Mouse (Mus musculus): ENCODE measurements around the gene Kif3a. TPM values are rescaled to one million over a fixed set of nuclear protein-coding genes. Genes with fewer than 3 reads are reported as not detected.

Kif3a gene
- polyA plus RNA-seq, 1 experiment from 2014 or later = 69.4 TPM

DNA sequence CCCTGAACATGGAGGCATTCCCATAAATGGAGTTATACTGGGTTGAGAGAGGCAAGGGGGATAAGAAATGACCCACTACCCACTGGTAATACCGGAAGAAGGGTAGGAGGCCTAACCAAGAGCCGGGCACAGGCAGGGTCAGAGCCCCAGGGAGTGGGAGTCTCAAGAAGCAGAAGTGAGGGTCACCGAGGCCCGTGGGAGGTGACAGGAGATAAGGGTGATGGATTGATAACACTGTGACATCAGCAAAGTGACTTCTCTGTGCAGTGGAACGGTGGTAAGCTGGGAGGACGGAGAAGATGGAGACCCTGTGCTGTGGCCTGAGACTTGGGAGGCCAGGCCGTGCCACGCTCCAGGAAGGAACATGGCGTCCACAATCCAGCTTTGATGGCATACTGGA is 56.4 kb downstream of the Kif3a start:
- no peaks in the 10 kb centered on the region for H3K9me3 ChIP-seq (replicated peaks)
- no peak for DNase-seq (ENCODE audit: low spot score)
- no peak overlapping the region for H3K4me3 ChIP-seq
- H3K4me1 ChIP-seq = 0 out of 2 replicates have a peak, but pooled peaks cover 8% of the 10 kb centered on the region
- H3K36me3 ChIP-seq = no peaks in the 10 kb centered on the region
- H3K27ac ChIP-seq = no peak overlapping the region
- 81% methylated on average over 9 of the region's 9 CpGs for WGBS
- H3K27me3 ChIP-seq (ENCODE audit: low read depth, poor library complexity, severe bottlenecking) = no peaks in the 10 kb centered on the region

DNA sequence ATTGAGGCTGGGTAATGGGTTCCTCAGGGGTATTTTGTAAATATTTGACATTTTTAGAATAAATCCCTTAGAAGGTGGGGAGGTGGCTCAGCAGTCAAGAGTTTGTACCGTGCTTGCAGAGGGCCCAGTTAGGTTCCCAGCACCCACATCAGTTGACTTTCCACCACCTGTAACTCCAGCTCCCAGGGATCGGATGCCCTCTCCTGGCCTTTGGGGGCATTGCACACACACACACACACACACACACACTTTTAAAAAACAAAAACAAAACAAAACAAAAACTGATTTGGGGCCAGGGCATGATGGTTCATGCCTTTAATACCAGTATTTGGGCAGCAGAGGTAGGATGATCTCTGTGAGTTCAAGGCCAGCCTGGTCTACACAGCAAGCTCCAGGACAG is 56.9 kb downstream of the Kif3a start:
- Histone ChIP-seq H3K27me3 (ENCODE audit: low read depth, poor library complexity, severe bottlenecking) (no peaks in the 10 kb centered on the region), H3K9me3 (replicated peaks) (no peaks in the 10 kb centered on the region), H3K36me3 (no peaks in the 10 kb centered on the region), H3K4me3 (no peak overlapping the region), H3K27ac (no peak overlapping the region), H3K4me1 (0 out of 2 replicates have a peak, but pooled peaks cover 8% of the 10 kb centered on the region)
- 89% methylated on average over 2 of the region's 2 CpGs for WGBS
- DNase-seq (ENCODE audit: low spot score) = no peak

DNA sequence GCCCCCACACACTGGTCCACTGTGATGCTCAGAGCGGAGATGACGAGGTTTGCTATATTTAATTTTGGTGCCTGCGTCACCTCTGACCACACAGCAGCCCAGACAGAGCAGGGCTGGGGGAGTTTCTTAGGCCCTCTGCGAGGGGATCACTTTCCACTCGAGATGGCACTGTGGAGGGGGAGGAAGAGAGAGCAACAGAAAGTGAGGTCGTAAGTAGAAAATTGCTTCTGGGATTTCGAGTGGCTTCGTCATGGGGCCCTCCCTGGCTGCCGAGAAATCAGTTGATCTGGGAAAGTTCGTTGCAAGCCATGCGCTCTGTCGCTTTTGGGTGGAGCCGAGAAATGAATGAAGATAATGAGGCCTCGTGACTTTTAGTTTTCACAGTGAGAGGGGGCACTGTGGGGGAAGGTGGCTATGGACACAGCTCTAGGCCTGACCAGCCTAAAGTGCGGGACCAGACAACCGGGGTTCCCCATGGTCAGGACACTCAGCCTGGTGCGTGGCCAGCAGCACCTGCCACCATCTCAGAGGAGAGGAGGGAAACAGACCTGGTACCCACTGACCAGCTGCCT is 59.7 kb downstream of the Kif3a start:
- Histone ChIP-seq H3K36me3 (no peaks in the 10 kb centered on the region), H3K4me1 (0 out of 2 replicates have a peak, but pooled peaks cover 8% of the 10 kb centered on the region), H3K27me3 (ENCODE audit: low read depth, poor library complexity, severe bottlenecking) (no peaks in the 10 kb centered on the region), H3K9me3 (replicated peaks) (no peaks in the 10 kb centered on the region), H3K27ac (no peak overlapping the region), H3K4me3 (no peak overlapping the region)
- WGBS = 78% methylated on average over 17 of the region's 17 CpGs
- no peak for DNase-seq (ENCODE audit: low spot score)

DNA sequence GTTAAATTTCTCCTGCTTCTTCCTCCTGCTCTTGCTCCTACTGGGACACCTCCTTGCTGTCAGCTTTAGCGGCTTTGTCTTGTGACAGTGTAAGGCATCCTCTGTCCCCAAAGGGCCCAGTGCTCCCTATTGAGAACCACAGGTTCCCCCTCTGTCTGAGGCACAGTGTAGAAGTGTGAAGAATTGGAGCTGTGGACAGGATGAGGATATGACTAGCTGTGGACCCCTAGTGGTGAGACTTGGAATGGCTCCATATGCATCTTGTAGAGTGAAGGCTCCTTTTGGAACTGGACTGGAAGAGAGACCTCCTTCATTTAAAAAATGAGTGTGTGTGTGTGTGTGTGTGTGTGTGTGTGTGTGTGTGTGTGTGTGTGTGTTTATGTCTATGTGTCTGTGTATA is 60.7 kb downstream of the Kif3a start:
- Histone ChIP-seq H3K4me1 (0 out of 2 replicates have a peak, but pooled peaks cover 8% of the 10 kb centered on the region), H3K36me3 (no peaks in the 10 kb centered on the region), H3K4me3 (no peak overlapping the region), H3K27ac (no peak overlapping the region), H3K27me3 (ENCODE audit: low read depth, poor library complexity, severe bottlenecking) (no peaks in the 10 kb centered on the region), H3K9me3 (replicated peaks) (no peaks in the 10 kb centered on the region)
- DNase-seq (ENCODE audit: low spot score) = peak; percentile 80
- 15% methylated on average over 1 of the region's 1 CpGs for WGBS

DNA sequence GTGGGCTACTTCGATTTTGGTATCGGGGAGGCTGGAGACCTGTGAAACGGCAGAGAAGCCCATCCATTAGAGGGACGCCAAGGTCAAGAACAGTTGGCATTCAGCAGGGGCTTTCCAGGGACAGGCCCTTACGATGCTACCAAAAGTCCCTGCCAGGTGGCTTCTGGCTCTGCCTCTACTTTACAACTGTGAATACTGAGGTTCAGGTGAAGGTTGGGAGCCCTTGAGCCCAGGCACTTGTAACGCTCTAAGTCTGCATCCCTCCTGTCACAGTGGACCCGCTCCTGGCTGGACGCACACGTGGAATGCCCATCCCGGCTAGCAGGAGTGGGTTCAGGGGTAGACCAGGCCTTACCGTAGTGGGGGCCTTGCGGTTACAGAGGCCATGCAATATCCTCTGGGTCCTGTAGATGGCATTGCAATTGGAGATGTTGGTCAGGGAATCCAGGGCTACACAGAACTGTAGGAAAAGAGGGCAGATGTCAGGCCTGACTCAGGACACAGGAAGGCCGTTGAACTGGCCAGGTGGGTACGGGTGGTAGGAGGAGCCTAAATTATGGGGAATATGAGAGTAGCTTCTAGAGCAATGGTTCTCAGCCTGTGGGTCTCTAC is 65.0 kb downstream of the Kif3a start:
- no peaks in the 10 kb centered on the region for H3K9me3 ChIP-seq (replicated peaks)
- peaks cover 25% of the 10 kb centered on the region for H3K4me1 ChIP-seq
- peaks cover 35% of the 10 kb centered on the region for H3K27me3 ChIP-seq (ENCODE audit: low read depth, poor library complexity, severe bottlenecking)
- no peak overlapping the region for H3K27ac ChIP-seq
- H3K36me3 ChIP-seq = no peaks in the 10 kb centered on the region
- peak; percentile 40 for DNase-seq (ENCODE audit: low spot score)
- H3K4me3 ChIP-seq = no peak overlapping the region
- 76% methylated on average over 14 of the region's 14 CpGs for WGBS

DNA sequence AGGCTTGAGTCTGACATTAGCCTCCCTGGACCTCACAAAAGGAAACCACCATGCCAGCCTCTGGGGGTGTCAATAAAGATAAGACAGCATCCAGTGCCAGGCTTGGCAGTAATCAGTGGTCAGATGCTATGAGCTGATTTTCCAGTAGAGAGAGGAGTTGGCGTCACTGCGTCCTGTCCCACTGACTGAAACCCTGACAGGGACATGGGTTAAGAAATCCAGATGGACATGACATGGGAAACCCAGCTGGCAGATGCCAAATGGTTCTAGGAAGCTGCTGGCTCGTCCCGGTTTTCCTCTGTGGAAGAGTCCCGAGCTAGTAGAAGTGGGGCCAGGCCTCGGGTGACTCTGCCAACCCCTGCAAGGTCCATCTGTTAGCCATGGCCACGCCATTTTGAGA is 66.5 kb downstream of the Kif3a start:
- Histone ChIP-seq H3K27me3 (ENCODE audit: low read depth, poor library complexity, severe bottlenecking) (peaks cover 40% of the 10 kb centered on the region), H3K4me1 (peaks cover 28% of the 10 kb centered on the region), H3K9me3 (replicated peaks) (no peaks in the 10 kb centered on the region), H3K4me3 (no peak overlapping the region), H3K36me3 (no peaks in the 10 kb centered on the region), H3K27ac (no peak overlapping the region)
- 89% methylated on average over 7 of the region's 7 CpGs for WGBS
- no peak for DNase-seq (ENCODE audit: low spot score)

DNA sequence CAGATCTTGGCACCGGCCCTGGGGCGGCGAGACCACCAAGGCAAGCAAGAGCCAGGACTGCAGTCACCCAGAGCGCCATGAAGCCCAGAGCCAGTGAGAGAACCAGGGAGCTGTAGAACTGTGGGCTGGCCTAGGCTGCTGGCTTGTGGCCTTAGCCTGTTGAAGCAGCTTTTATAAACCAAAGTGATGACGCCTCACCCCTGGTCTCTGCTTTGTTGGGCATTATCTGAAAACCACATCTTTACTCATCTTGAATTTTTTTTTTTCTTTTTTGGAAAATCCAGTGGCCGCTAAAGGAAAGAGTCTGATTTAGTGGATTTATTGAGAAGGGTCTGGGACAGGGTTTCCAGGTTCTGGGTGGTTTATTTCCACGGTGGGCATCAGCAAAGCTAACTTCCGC is 67.4 kb downstream of the Kif3a start, which contains the start of gene Il13:
Gene Il13, minus strand, starts transcription at position 147 of the 400 bp plus-strand sequence.
- H3K4me3 ChIP-seq = no peak within 1 kb of the TSS
- no peaks in the 10 kb centered on the region for H3K36me3 ChIP-seq
- 92% methylated on average over 8 of the region's 8 CpGs for WGBS
- peaks cover 28% of the 10 kb centered on the region for H3K4me1 ChIP-seq
- no peaks in the 10 kb centered on the region for H3K9me3 ChIP-seq (replicated peaks)
- no peak for DNase-seq (ENCODE audit: low spot score)
- H3K27ac ChIP-seq = no peak within 1 kb of the TSS
- peaks cover 40% of the 10 kb centered on the region for H3K27me3 ChIP-seq (ENCODE audit: low read depth, poor library complexity, severe bottlenecking)

DNA sequence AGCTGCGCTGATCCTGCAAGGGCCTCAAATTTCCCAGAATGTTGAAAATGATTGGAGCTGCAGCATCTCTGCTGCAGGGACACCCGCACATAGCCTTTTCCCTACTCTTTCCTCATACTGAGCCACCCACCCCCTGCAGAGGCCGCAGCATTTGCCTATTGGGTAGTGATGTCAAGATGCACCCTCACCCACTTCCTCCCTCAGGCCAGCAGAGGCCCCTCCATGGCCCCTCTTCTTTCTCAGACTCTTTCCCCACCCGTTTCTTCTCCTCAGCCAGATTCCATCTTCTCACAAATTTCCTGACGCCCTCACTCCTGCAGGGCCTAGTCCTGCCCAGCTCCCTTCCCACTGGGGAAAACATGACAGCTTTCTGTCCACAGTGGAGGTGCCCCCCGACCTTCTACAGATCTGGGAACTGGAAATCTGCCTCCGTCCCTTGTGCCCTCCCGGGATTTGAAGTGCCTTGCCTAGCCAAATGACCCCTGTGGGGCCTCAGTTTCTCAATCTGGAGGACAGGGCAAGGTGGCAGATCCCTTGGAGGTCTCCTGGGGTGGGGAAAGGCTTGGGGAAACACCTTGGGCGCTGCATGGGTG is 68.5 kb downstream of the Kif3a start:
- peak overlapping the region; percentile 81 for H3K27ac ChIP-seq

DNA sequence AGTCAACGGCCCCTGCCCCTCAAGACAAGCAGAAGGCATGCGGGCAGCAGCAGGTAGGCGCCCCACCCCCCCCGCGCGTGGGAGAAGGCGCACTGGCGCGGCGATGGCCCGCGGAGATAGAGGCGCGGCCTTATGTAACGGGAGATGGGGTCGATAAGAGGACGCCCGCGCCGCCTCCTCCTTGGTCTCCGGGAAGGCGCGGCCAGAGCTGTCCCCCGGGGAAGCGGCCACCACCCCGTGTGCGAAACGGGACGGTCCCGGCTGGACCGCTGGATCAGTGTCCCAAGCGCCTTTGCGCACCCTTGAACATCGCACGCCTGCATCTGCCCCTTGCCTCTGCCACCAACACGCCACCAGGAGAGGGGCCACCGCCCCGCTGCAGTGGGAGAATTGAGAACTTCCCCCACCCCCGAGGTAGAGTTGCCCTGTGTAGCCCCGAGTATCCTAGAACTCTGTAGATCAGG is 69.0 kb downstream of the Kif3a start:
- H3K4me3 ChIP-seq = peak overlapping the region; percentile 54
- DNase-seq (ENCODE audit: low spot score) = peak; percentile 46
- H3K36me3 ChIP-seq = no peaks in the 10 kb centered on the region
- H3K27ac ChIP-seq = peak overlapping the region; percentile 81
- WGBS = 2% methylated on average over 40 of the region's 40 CpGs
- peaks cover 31% of the 10 kb centered on the region for H3K4me1 ChIP-seq
- no peaks in the 10 kb centered on the region for H3K9me3 ChIP-seq (replicated peaks)
- H3K27me3 ChIP-seq (ENCODE audit: low read depth, poor library complexity, severe bottlenecking) = peaks cover 40% of the 10 kb centered on the region

More for the DNA sequence above, 68.5 kb downstream of the Kif3a start:
- H3K4me3 ChIP-seq = peak overlapping the region; percentile 54
- H3K4me1 ChIP-seq = peaks cover 28% of the 10 kb centered on the region
- H3K27me3 ChIP-seq (ENCODE audit: low read depth, poor library complexity, severe bottlenecking) = peaks cover 40% of the 10 kb centered on the region
- no peaks in the 10 kb centered on the region for H3K9me3 ChIP-seq (replicated peaks)
- DNase-seq (ENCODE audit: low spot score) = no peak
- H3K36me3 ChIP-seq = no peaks in the 10 kb centered on the region
- 38% methylated on average over 9 of the region's 9 CpGs for WGBS

DNA sequence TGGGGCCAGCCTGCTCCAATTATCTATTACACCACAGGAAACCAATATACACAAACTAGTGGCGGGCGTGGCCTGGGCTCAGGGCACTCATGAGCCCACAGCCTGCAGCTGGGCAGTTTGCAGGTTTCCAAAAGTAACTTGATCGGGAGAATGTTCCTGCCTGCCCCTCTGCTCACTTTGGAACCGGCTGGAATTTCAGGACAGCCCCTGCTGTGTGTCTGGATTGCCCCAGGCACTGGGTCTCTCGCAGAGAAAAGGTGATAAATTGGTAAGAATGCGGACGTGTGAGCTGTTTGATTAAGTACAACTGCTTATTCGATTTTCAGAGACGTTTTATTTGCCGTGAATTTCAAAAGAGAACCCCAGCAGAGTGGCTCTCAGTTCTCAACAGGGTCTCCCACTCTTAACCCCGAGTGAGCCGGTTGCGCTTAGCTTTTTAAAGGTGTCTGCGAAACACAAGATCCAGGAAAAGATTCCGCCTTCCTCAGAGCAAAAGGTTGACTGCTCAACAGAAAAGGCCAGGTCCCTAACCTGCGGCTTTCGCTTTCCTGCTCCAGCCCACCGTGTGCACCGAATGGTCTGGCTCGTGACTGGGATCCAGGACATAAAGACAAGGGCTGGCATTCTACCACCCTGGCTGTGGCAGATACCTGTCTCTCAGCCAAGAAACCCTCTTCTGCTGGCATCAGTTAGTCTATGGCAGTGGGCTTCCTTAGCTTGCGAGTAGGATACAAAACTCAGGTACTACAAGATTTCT is 70.0 kb downstream of the Kif3a start:
- 11% methylated on average over 21 of the region's 21 CpGs for WGBS
- H3K27me3 ChIP-seq (ENCODE audit: low read depth, poor library complexity, severe bottlenecking) = peaks cover 40% of the 10 kb centered on the region
- H3K4me1 ChIP-seq = peaks cover 32% of the 10 kb centered on the region
- H3K4me3 ChIP-seq = peak overlapping the region; percentile 34
- DNase-seq (ENCODE audit: low spot score) = peak; percentile 75
- no peaks in the 10 kb centered on the region for H3K36me3 ChIP-seq
- H3K27ac ChIP-seq = peak overlapping the region; percentile 64; the same call in 1 of the 2 replicates
- no peaks in the 10 kb centered on the region for H3K9me3 ChIP-seq (replicated peaks)

DNA sequence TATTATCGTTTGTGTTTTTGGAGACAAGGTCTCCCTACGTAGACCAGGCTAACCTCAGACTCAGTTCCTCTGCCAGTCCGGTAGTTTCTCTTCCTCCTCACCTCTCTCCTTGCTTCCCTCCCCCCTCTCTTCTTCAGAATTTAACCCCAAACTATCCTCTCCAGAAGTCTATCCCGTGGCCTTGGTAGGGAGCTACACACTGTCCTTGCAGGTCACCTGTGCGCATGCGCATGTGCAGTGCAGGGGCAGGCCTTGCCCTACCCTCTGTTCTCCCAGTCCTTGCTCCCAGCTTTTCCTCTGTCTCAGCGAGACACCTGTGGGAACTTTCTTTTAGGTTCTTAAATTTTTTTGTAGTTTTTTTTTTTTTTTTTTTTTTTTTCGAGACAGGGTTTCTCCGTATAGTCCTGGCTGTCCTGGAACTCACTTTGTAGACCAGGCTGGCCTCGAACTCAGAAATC is 70.7 kb downstream of the Kif3a start:
- H3K4me1 ChIP-seq = peaks cover 32% of the 10 kb centered on the region
- H3K27me3 ChIP-seq (ENCODE audit: low read depth, poor library complexity, severe bottlenecking) = peaks cover 40% of the 10 kb centered on the region
- peak overlapping the region; percentile 34; the same call in 1 of the 2 replicates for H3K4me3 ChIP-seq
- H3K36me3 ChIP-seq = no peaks in the 10 kb centered on the region
- WGBS = 76% methylated on average over 10 of the region's 10 CpGs
- H3K27ac ChIP-seq = peak overlapping the region; percentile 64; the same call in 1 of the 2 replicates
- no peaks in the 10 kb centered on the region for H3K9me3 ChIP-seq (replicated peaks)
- no peak for DNase-seq (ENCODE audit: low spot score)

DNA sequence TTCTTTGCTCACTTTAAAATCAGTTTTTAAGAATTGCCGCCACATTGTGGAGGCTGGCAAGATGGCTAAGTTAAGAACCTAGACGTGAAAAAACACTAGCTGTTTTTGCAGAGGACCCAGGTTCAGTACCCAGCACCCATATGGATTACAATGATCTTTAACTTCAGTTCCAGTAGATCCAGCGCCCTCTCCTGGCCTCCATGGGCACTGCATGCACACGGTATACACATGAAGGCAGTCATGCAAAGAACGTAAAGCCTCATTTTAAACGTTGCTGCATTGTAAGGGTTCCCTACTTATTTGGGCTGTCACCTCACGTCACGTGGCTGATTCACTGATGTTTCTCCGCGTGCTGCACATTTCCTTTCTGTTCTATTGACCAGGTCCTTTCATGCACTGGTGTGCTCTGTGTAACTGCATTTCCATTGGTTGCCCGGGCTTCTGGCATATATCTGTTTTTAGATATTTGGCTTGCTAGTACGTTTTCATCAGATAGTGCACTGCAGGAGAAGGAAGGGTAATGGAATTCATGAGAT is 75.6 kb downstream of the Kif3a start:
- Histone ChIP-seq H3K4me1 (peaks cover 5% of the 10 kb centered on the region), H3K4me3 (no peak overlapping the region), H3K27me3 (ENCODE audit: low read depth, poor library complexity, severe bottlenecking) (peaks cover 1% of the 10 kb centered on the region), H3K36me3 (no peaks in the 10 kb centered on the region), H3K9me3 (replicated peaks) (no peaks in the 10 kb centered on the region), H3K27ac (no peak overlapping the region)
- 83% methylated on average over 12 of the region's 12 CpGs for WGBS
- no peak for DNase-seq (ENCODE audit: low spot score)

Measured in limb, embryonic 10.5 days (tissue).